Mouse (Mus musculus) myocyte (in vitro differentiated cells): ENCODE data around the gene Lrfn3.

Source experiments
- POLR2A ChIP-seq: IDR thresholded peaks from one replicate; pipeline ENCODE4 v1.6.1; 2011; ENCODE audit warnings: low read depth, mild to moderate bottlenecking, control low read depth, moderate library complexity; ENCODE audit not compliant: insufficient read length
- POLR2AphosphoS2 ChIP-seq: IDR thresholded peaks from one replicate; pipeline ENCODE4 v1.6.1; 2011; ENCODE audit warnings: low read depth, control low read depth; ENCODE audit not compliant: insufficient read length
- REST ChIP-seq: IDR thresholded peaks from one replicate; pipeline ENCODE4 v1.6.1; 2011; ENCODE audit warnings: mild to moderate bottlenecking, control low read depth, moderate library complexity; ENCODE audit not compliant: insufficient read depth, insufficient read length
- TCF12 ChIP-seq: IDR thresholded peaks from one replicate; pipeline ENCODE4 v1.6.1; 2011; ENCODE audit warnings: mild to moderate bottlenecking, control low read depth; ENCODE audit not compliant: poor library complexity, insufficient read depth, severe bottlenecking

DNA sequence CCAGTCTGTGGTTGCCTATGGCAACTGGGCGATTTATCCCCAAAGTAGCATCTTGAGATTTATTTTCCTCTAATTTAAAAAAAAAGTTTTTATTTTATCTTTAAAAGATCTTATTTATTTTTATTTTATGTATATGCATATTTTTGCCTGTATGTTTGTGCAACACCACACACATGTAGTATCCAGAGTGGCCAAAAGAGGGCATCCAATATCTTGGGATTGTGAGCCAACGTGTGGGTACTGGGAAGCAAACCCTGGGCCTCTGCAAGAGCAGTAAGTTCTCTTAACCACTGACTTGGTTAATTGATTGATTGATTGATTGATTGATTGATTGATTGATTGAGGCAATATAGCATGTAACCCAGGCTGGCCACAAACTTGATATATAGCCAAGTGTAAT lies 32.3 kb upstream of the Lrfn3 start:
- TF ChIP-seq POLR2A: no peak
- no peak for TF ChIP-seq POLR2AphosphoS2
- TF ChIP-seq REST: no peak
- no peak for TF ChIP-seq TCF12
